Mouse (Mus musculus): ENCODE results near the gene Atf1. TPM values are rescaled to one million over a fixed set of nuclear protein-coding genes. Genes with fewer than 3 reads are reported as not detected.
A peak's percentile ranks its signal among the peaks of the same experiment; 100 is the strongest.

Atf1 gene
- 26.4 and 47.2 TPM in 2 replicates for total RNA-seq (2012; rRNA removed)

GRCm38 (mm10) chr15:100227663-100228534 is at the start of gene Atf1:
TSS of gene Atf1 (plus strand) at chr15:100227819.
- no peak for TF ChIP-seq ZNF384 (IDR thresholded peaks at IDR 0.05; ENCODE audit: low read depth, low read length)
- TF ChIP-seq CHD2 (IDR thresholded peaks at IDR 0.05; ENCODE audit: low read depth, low read length) = no peak
- TF ChIP-seq HCFC1 (IDR thresholded peaks at IDR 0.05; ENCODE audit: borderline replicate concordance, insufficient read depth, low read length) = no peak
- no peak for TF ChIP-seq MAFK (IDR thresholded peaks at IDR 0.05; ENCODE audit: insufficient read depth, low read depth, low read length)
- TF ChIP-seq ZC3H11A (IDR thresholded peaks at IDR 0.05; ENCODE audit: borderline replicate concordance, low read depth, low read length) = no peak
- Histone ChIP-seq H3K9ac (ENCODE audit: insufficient read depth, low read depth, low read length, poor library complexity, severe bottlenecking) (peak within 1 kb of the TSS; percentile 100), H3K9me3 (ENCODE audit: control insufficient read depth, insufficient read depth, low read depth, low read length) (peaks cover 4% of the 10 kb centered on the region; the same call in 1 of the 2 replicates), H3K27ac (ENCODE audit: insufficient read depth, low read depth, low read length, poor library complexity, severe bottlenecking) (peak within 1 kb of the TSS; percentile 100), H3K4me1 (ENCODE audit: control insufficient read depth in 2 of 2, insufficient read depth in 2 of 2, low read length in 2 of 2, poor library complexity in 1 of 2) (peaks cover 2% of the 10 kb centered on the region in 2 experiments; a peak in 3 of 4 replicates), H3K4me3 (ENCODE audit: insufficient read depth in 1 of 2, low read depth in 1 of 2, low read length in 2 of 2, poor library complexity in 1 of 2, severe bottlenecking in 1 of 2) (peak within 1 kb of the TSS; percentile 99 to 100), H3K36me3 (ENCODE audit: control insufficient read depth, insufficient read depth, low read length, poor library complexity, severe bottlenecking) (peaks cover 8% of the 10 kb centered on the region; the same call in 1 of the 2 replicates)
- DNase-seq (ENCODE audit: low read depth, low spot score) = peak; percentile 65
- in situ Hi-C loops (cut with MboI; ENCODE audit: low sequenced_read_pairs in 2 of 2, unreplicated experiment in 2 of 2) = no loop called here

- Histone ChIP-seq H3K4me3 (ENCODE audit: insufficient read depth in 1 of 2, low read depth in 1 of 2, low read length in 2 of 2, poor library complexity in 1 of 2, severe bottlenecking in 1 of 2) (no peak overlapping the region), H3K27ac (ENCODE audit: insufficient read depth, low read depth, low read length, poor library complexity, severe bottlenecking) (no peak overlapping the region), H3K36me3 (ENCODE audit: control insufficient read depth, insufficient read depth, low read length, poor library complexity, severe bottlenecking) (peaks cover 42% of the 10 kb centered on the region), H3K4me1 (ENCODE audit: control insufficient read depth in 2 of 2, insufficient read depth in 2 of 2, low read length in 2 of 2, poor library complexity in 1 of 2) (no peaks in the 10 kb centered on the region; a peak in 1 of 4 replicates), H3K9ac (ENCODE audit: insufficient read depth, low read depth, low read length, poor library complexity, severe bottlenecking) (no peak overlapping the region), H3K9me3 (ENCODE audit: control insufficient read depth, insufficient read depth, low read depth, low read length) (no peaks in the 10 kb centered on the region)
- in situ Hi-C loops (cut with MboI; ENCODE audit: low sequenced_read_pairs in 2 of 2, unreplicated experiment in 2 of 2) = no loop called here
- no peak for TF ChIP-seq ZC3H11A (IDR thresholded peaks at IDR 0.05; ENCODE audit: borderline replicate concordance, low read depth, low read length)
- TF ChIP-seq ZNF384 (IDR thresholded peaks at IDR 0.05; ENCODE audit: low read depth, low read length) = no peak
- TF ChIP-seq MAFK (IDR thresholded peaks at IDR 0.05; ENCODE audit: insufficient read depth, low read depth, low read length) = no peak
- no peak for TF ChIP-seq CHD2 (IDR thresholded peaks at IDR 0.05; ENCODE audit: low read depth, low read length)
- TF ChIP-seq HCFC1 (IDR thresholded peaks at IDR 0.05; ENCODE audit: borderline replicate concordance, insufficient read depth, low read length) = no peak
- no peak for DNase-seq (ENCODE audit: low read depth, low spot score)
Observed at GRCm38 (mm10) chr15:100178487-100178886, 49.1 kb upstream of the Atf1 start.

DNA sequence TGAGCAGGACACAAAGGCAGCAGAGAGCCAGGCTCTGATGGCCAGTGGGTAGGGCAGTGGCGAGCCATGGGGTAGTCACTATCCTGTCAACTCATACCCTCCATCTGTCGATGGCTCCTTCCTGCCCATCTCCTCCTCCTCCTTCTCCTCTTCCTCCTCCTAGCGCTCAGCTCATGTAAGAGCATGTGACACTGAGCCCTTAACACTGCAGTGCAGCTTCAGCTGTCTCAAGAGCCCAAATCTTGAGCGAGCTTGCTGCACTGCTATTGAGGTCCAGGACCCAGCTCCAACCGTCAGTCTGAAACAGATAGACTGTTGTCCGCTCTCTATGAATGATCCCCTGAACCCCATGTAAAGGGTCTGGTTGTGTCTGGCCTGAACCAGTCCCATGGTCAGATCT is 47.9 kb upstream of the Atf1 start:
- no peak overlapping the region for H3K4me3 ChIP-seq (ENCODE audit: insufficient read depth in 1 of 2, low read depth in 1 of 2, low read length in 2 of 2, poor library complexity in 1 of 2, severe bottlenecking in 1 of 2)

GRCm38 (mm10) chr15:100180221-100180620 is 47.4 kb upstream of the Atf1 start:
- H3K27ac ChIP-seq (ENCODE audit: insufficient read depth, low read depth, low read length, poor library complexity, severe bottlenecking) = no peak overlapping the region
- H3K4me1 ChIP-seq (ENCODE audit: control insufficient read depth in 2 of 2, insufficient read depth in 2 of 2, low read length in 2 of 2, poor library complexity in 1 of 2) = no peaks in the 10 kb centered on the region; a peak in 1 of 4 replicates
- DNase-seq (ENCODE audit: low read depth, low spot score) = no peak
- H3K36me3 ChIP-seq (ENCODE audit: control insufficient read depth, insufficient read depth, low read length, poor library complexity, severe bottlenecking) = peaks cover 29% of the 10 kb centered on the region
- H3K9ac ChIP-seq (ENCODE audit: insufficient read depth, low read depth, low read length, poor library complexity, severe bottlenecking) = no peak overlapping the region
- in situ Hi-C loops (cut with MboI; ENCODE audit: low sequenced_read_pairs in 2 of 2, unreplicated experiment in 2 of 2) = no loop called here
- TF ChIP-seq ZNF384 (IDR thresholded peaks at IDR 0.05; ENCODE audit: low read depth, low read length) (no peak), MAFK (IDR thresholded peaks at IDR 0.05; ENCODE audit: insufficient read depth, low read depth, low read length) (no peak), CHD2 (IDR thresholded peaks at IDR 0.05; ENCODE audit: low read depth, low read length) (no peak), HCFC1 (IDR thresholded peaks at IDR 0.05; ENCODE audit: borderline replicate concordance, insufficient read depth, low read length) (no peak), ZC3H11A (IDR thresholded peaks at IDR 0.05; ENCODE audit: borderline replicate concordance, low read depth, low read length) (no peak)
- H3K4me3 ChIP-seq (ENCODE audit: insufficient read depth in 1 of 2, low read depth in 1 of 2, low read length in 2 of 2, poor library complexity in 1 of 2, severe bottlenecking in 1 of 2) = no peak overlapping the region
- H3K9me3 ChIP-seq (ENCODE audit: control insufficient read depth, insufficient read depth, low read depth, low read length) = no peaks in the 10 kb centered on the region

More for the DNA sequence above, 47.9 kb upstream of the Atf1 start:
- Histone ChIP-seq H3K9me3 (ENCODE audit: control insufficient read depth, insufficient read depth, low read depth, low read length) (no peaks in the 10 kb centered on the region), H3K36me3 (ENCODE audit: control insufficient read depth, insufficient read depth, low read length, poor library complexity, severe bottlenecking) (peaks cover 35% of the 10 kb centered on the region), H3K27ac (ENCODE audit: insufficient read depth, low read depth, low read length, poor library complexity, severe bottlenecking) (no peak overlapping the region), H3K9ac (ENCODE audit: insufficient read depth, low read depth, low read length, poor library complexity, severe bottlenecking) (no peak overlapping the region), H3K4me1 (ENCODE audit: control insufficient read depth in 2 of 2, insufficient read depth in 2 of 2, low read length in 2 of 2, poor library complexity in 1 of 2) (no peaks in the 10 kb centered on the region; a peak in 1 of 4 replicates)
- in situ Hi-C loops (cut with MboI; ENCODE audit: low sequenced_read_pairs in 2 of 2, unreplicated experiment in 2 of 2) = no loop called here
- TF ChIP-seq ZNF384 (IDR thresholded peaks at IDR 0.05; ENCODE audit: low read depth, low read length) (no peak), ZC3H11A (IDR thresholded peaks at IDR 0.05; ENCODE audit: borderline replicate concordance, low read depth, low read length) (no peak), MAFK (IDR thresholded peaks at IDR 0.05; ENCODE audit: insufficient read depth, low read depth, low read length) (no peak), CHD2 (IDR thresholded peaks at IDR 0.05; ENCODE audit: low read depth, low read length) (no peak), HCFC1 (IDR thresholded peaks at IDR 0.05; ENCODE audit: borderline replicate concordance, insufficient read depth, low read length) (no peak)
- no peak for DNase-seq (ENCODE audit: low read depth, low spot score)
